Mouse (Mus musculus) urinary bladder, postnatal 36 days (tissue): ENCODE measurements around the gene Mafb.

Source experiments
- DNase-seq, 2 experiments: peaks; one replicate each; pipeline ENCODE4 v3.0.0; 2022; ENCODE audit warnings: low spot score in 2 of 2, mixed read lengths in 1 of 2

The Mafb gene

DNA sequence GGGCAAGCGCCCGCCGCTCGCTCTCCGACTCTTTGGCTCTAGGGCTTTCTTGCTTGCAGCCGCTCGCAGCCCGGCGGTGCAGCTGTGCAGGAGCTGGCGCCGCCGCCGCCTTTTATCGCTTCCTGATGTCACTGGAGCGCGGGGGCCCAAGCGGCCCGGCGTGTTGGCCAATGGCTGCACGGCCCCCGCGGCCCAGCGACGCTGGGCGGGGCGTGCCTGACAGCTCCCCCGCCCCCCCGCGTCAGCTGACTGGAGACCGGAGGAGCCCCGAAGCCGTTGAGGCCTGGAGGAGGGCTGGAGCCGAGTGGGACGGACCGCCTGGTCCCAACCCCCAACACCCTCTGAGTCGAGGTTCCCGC, at the start of gene Mafb:
Gene Mafb (minus strand): TSS at position 86 of the 359 bp plus-strand sequence.
- peak; percentile 93 to 94 for DNase-seq

DNA sequence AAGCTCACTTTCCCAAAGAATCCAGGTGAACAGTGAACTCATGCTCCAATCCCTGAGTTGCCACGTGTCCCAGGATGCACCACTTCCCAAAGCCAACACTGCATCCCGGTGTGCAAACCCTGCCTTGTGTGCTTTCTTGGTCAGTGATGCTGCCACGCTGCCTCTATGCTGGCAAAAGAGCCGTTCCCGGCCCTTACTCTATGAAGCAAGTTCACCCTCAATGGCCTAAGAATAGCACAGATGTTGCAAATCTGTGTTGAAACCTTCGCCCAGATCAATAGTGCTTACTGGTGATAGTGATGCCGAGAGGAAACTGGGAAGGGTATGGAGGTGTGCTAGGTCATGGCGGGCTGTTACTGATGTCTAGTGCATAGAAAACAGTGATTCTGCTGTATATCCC, 48.3 kb upstream of the Mafb start:
- no peak for DNase-seq

DNA sequence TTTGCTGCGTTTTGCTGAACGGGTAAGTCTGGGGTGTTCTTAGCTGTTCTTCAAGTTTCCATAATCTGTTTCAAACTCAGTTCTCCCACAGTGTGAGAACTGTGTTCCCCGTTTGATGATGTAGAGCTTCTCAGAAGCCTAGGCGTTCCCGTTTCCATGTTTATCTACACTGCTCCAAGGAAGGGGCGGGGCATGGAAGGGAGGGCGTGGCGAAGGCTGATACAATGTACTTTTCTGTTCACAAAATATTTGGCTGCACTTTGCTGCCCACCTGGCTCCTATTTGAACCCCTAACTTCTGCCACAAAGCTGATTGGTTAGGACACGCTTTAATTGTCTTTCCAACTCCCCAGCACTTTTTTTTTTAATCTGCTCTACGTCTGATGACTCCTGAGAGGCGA, 47.9 kb upstream of the Mafb start:
- no peak for DNase-seq

DNA sequence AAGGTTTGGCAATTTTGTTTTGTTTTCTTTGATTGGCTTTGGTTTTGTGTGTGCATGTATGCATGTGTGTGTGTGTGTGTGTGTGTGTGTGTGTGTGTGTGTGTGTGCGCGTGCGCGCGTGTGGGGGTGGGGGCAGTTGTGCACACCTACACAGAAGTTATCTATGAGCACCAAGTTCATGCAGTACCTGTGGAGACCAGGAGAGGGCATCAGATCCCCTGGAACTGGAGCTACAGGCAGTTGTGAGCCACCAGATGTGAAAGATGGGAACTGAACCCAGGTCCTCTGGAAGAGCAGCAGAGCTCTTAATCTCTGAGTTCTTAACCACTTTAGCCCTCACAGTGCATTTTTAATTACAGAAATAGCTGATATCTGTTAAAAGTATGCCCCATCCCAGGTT, 47.1 kb upstream of the Mafb start:
- no peak for DNase-seq

DNA sequence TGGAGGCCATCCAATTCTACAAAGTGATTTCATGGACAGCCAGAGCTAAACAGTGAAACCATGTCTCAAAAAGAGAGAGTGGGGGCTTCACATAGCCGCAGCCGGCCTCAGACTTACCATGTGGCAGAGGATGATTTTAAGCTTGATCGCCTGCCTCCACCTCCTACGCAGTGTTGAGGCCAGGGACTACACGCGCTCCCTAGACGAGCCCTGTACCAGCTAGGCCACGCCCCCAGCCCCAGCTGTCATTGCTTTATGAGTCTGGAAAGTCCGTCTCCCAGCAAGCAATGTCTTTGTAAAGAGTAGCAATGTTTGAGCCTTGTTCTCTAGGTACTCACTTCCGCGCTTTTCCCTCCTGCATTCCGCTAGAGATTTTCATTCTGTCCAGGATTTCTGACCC, 46.2 kb upstream of the Mafb start:
- DNase-seq: no peak

DNA sequence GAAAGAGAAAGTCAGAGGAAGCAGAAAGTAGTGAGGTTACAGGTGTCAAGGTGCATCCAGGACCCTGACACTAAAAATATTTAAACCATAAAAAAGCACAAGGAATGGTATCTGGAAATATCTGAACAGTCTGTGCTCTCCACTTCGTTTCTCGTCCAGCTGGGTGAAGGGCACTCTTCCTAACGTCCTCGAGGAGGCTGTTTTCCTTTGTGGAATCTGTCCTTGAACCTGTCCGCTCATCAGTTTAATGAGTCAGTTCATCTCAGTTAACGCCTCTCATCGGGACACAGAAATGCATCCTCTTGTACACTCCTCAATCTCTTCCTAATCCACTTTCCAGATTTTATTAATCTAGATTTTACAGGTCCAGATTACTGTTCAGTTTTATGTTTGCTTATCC, 44.6 kb upstream of the Mafb start:
- DNase-seq: no peak

DNA sequence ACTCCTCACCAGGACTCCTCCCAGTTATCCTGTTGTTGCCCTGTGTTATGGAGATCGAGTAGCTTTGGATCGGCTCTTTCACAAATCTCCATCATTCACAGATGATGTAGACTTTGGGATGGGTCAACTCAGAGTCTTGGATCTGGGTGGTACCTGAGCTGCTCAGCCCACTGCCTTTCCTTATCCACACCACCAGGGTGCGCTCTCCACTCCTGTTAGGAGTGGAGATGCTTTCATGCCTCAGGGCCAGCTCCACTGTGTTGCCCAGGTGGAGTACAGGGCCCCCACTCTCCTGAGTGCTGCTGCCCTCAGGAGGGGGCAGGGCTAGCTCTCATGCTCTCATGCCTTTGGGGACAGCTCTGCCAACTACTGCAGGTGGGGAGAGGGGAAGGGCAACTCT, 40.9 kb upstream of the Mafb start:
- no peak for DNase-seq

DNA sequence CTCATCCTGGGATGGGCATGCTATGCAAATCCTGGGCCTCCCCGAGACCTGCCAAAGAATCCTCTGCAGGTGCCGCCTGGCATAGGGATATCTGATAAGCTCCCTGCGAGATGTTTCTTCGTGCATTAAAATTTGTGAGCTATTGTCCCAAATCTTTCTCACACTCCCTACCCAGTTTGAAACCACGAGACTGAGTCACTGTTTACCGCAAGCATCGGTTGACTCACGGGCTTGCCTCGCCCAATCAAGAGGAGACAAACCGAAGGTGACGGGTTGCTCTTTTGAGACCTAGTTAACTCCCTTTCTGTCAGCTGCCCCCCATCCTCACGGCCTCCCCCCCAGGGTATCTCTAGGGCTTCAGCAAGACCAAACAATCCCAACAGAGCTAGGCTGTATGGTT, 30.9 kb upstream of the Mafb start:
- DNase-seq: no peak

DNA sequence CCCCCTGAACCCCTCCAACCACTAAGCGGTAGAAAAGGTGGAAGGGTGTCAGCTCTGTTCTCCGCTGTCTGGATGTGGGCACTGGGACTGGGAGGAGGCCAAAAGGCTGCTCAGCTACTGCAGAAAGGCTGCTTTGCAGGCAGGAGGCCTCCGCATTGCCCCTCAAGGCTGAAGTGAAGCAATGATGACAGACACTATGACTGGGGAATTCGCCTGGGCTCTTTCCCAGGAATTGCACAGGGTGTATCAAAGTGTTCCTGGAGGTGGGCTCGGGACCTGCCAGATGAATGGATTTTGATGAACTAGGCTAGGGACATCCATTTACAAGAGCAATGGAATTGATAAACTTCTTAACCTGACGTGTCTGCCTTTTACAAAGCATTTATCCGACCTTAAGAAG, 27.9 kb upstream of the Mafb start:
- no peak for DNase-seq

DNA sequence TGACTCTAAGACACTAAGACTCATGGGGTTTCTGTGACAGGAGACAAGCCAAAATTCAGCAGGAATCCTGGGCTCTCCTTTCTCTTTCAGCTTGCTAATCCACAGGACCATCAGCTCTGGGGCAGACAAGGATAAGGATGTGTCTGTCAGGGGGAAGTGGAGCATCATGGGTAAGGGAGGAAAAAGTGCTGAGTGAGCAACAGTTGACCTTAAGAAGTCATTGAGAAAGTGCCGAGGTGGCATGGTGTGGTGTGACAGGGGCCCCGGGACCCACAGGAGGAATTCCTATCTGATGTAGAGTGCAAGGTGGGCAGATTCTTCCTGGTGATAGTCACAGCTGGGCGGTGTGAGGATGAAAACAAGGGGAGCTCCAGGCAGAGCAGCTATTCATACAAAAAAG, 25.8 kb upstream of the Mafb start:
- no peak for DNase-seq

DNA sequence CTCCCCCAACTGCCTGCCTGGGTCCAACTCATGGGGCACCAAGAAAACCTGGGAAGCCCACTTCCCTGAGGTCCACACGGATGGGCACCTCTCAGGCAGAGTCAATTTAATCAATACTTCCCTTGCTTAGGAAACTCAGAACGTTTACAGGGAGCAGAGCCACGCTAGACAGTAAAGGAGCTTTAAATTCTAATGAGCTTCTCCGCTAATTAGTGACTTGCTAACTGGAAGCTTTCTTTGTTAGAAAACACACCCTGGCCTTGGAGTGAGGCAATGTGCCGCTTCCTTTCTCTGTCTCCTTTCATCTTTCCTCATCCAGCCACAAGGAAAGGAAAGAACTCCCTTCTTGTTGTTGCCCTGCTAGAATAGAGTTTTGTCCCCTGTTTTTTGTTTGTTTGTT, 21.7 kb upstream of the Mafb start:
- no peak for DNase-seq

DNA sequence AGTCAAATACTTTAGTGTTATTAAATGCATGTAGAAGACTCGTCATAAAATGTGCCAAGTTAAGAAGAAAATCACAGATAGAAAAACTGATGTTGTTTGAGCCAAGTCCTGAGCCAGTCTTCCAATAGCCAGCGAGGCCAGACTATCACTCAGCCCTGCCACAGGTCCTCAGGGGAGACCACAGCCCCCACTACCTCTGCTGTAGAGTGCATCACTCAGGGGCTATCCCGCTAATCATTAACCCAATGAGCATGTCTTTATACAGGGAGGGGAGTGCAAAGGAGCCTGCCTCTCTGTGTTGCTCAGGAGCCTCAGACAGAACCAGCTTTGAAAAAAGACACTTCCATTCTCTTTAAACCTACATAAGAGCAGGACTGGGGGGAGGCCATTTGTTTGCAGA, 16.6 kb upstream of the Mafb start:
- DNase-seq: no peak

DNA sequence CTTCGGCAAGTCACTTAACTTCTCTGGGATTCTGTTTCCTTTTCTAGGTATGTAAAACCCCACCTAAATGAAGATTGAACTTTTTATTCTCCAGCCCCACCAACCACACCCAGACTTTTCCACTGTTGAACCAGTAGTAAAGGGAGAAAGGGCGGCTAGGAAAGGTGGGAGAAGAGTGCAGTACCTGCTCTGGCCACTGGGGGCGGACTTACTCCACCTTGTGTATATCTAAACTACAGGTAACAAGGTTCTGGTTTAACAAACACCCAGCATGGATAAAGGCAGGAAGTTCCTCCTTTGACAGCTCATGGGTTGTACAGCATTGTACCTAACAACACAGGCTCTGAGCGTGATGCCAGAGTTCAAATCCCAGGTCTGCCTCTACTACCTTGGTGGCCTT, 11.4 kb upstream of the Mafb start:
- peak in 1 of 2 experiments; percentile 35 for DNase-seq

DNA sequence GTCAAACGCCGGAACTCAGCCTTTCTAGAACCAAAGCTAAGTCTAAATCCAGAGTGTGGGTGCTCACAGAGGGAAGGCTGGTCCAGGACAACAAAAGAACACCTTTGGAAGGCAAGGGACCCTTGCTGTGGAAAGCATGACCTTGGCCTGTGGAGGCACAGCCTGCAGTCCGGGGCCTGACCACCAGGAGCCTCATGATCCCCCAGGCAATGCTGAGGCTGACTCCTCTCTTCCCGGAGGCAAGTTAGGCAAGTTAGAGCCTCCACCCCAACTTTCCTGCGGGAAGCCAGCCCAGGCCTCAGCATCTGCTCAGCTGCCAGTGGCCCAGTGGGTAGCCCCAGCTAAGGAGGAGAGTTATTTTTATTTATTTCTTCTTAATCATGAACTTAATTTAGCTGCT, 9.4 kb upstream of the Mafb start:
- no peak for DNase-seq

DNA sequence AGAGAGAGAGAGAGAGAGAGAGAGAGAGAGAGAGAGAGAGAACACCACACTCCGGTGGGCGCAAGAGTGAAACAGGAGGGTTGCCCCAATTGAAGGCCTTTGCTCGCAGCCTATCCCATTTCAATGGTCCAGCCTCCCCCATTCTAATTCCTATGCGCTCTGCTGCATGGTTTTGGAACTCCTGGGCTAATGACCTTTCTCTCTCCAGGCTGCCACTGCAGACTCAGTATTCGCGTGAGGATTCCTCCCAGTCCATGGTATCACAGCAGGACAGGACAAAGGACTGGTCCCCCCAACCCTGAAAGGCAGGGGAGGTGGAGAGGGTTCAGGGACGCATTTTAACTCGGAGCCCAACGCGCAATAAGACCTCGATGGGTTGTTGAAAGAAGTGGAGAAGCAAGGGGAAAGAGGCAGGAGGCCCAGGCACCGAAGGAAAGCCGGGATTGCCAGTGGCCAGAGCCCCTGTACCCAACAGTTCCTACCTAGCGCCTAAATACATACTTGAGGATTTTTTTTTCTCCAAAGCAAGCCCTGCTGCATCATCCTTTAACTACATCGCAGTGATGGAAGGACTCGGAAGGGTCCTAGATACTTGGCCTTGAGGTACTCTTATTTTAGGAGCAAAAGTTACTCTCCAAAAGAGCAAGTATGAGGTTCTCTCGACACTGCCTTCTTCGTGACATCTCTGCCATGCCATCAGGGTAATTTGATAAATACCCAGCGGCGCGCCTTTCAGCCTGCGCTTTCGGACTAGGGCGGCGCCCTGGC, 3.0 kb upstream of the Mafb start:
- no peak for DNase-seq

DNA sequence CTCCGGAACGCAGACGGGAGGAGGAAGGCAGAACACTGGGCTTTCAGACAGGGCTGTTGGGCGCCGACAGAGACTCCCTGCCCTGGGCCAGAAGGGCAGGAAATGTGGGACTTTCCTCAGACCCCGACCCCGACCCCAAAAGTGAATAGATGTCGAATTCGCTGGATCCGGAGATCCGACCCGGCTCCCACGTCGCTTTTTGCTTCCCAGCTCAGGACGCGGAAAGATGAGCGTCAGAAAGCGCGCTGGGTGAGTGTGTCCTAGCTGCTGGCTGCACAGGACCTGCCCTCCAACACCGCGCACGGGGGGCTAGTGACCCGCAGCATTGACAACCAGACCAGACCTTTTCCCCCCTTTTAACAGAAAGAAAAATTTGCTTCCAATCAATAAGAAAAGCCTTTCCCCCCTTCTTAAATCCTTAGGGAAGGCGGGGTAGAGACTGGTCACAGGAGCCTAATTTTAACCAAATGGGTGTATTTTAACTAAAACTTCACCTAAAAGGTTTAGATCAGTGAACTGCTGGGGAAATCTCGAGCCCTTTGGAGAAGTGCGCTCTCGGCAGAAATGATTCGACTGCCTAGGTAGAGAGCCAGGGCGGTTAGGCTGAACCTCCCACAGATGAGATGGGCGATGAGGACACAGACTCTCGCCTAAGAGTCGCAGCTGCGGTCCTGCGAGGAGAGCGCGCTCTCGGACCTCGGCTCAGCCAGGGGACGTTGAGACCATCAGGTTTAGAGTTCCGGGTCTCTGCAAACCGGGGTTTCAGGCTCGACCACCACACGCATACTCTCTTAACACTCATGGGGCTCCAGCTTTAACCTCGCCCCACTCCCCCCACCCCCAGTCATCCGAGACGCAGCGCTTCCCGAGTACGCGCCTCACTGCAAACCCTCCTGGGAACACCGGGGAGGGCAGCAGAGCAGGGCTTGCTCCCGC, 1.8 kb upstream of the Mafb start:
- DNase-seq: no peak

DNA sequence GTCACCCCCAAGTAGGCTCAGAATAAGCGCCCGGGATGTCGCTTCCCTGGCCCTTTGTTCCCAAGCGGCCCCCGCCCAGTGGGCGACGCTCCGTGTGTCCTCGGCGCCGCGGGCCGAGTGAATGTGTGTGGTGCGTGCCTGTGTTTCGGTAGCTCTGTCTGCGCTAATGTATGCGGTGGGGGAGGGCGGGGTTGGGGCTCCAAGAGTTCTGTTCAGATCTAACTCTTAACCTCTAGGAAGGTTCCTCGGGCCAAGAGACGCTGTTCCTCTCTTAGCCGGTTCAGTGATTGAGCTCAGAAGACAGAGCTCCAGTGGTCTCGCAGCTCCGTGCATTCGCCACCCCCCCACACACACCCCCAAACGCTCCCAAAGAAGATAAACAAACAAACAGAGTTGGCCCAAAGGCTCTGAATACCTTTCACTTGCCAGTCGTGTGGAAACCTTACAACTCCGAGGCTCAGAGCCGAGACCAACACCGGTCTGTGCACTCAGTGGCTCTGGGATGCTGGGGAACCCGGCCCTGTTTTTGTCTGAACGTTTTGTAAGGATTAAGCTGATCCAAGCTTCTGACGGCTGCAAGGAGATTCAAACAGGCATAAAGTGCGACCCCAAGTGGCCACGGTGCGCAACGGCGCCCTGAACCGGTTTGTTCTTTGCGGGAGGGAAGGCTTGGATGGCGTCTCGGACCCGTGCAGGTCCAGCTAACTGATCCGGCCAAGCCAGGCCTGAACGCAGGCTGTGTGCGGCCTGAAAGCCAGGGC, 763 bp upstream of the Mafb start:
- DNase-seq: peak; percentile 87 to 91

DNA sequence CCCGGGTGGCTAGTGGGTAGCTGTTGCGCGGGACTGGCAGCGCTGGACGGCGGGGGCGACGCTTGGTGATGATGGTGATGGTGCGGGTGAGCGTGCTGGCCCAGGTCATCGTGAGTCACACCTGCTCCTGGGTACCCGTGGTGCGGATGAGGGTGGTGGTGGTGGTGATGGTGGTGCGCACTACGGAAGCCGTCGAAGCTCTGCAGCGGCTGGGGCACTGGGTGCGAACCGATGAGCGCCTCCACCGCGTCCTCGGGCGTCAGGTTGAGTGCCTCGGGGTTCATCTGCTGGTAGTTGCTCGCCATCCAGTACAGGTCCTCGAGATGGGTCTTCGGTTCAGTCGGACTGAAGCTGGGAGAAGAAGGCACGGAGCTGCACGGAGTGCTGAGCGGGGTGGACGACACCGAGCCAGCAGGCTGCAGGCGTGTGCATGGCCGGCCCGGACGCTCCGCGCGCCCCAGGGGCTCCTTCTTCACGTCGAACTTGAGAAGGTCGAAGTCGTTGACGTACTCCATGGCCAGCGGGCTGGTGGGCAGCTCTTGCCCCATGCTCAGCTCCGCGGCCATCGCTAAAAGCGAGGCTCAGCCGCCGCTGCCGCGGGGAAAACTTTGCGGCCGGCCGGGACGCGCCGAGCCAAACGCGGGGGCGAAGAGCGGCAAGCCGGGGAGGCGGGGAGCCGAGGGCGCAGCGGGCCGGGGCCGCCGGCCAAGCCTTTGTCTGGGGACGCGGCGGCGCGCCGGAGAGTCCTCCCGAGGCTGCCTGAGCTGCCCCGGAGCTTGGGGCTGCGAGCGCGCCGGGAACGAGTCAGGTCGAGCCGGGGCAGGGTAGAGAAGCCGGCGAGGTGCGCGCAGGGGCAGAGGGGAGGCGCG, 520 bp downstream of the Mafb start:
- DNase-seq: peak in 1 of 2 experiments; percentile 39

DNA sequence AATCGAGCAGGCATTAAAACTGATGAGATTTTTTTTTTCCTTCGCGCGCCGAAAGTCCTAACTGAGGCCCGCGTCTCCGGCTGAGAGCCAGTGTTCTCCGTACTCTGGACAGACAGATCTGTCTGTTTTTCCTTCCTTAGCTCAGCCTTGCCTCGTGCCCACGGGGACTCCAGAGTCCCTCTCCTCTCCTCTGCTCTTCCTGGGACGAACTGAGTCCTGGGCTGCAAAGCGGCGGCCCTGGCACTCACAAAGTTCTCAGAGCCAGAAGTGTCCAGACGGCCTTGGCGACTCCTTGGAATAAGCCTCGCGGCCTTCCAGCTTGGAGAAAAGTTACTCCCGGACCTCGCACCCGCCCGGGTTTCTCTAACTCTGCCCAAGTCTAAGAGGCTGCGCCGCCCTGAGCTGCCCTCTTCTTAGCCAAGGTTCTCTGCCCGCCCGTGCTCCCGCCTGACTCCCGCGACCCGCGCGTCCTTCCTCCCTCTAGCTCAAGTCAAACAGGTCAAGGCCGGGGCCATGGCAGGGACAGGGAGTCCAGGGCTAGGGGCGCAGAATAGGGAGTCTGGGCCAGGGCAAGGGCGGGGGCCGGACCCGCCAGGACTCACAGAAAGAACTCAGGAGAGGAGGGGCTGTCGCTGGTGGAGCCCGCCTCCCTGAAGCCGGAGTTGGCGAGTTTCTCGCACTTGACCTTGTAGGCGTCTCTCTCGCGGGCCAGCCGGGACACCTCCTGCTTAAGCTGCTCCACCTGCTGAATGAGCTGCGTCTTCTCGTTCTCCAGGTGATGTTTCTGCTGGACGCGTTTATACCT, 1.6 kb downstream of the Mafb start:
- DNase-seq: peak; percentile 52 to 70

DNA sequence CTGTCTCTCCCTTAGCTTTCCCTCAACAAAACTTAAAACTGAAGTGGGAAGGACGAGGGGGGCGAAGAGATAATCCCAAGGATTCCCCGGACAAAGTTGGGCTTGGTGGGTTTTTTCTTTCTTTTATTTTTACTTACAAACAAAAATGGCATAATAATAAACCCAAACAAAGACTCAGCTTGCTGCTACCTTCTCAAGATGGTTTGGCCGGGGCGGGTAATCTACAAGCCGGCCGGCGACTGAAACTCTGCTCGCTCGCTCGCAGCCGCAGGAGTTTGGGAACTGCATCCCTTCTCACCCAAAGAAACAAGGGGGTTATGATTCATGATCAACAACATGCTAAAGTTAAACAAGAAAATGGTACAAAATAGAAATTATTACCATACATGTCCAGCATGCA, 2.2 kb downstream of the Mafb start:
- no peak for DNase-seq
